Mouse (Mus musculus) ES-Bruce4 (cell line): ENCODE results near the gene Tex9. TPM values are rescaled to one million over a fixed set of nuclear protein-coding genes. Genes with fewer than 3 reads are reported as not detected.

ENCODE experiments used
- H3K27ac ChIP-seq: 2 replicates; pipeline ENCODE4 v1.5.1; 2012; ENCODE audit warnings: low read length, inconsistent platforms; ENCODE audit not compliant: insufficient read depth
- H3K27me3 ChIP-seq: 2 replicates; pipeline ENCODE4 v1.6.1; 2012; ENCODE audit warnings: mild to moderate bottlenecking, low read length, inconsistent platforms; ENCODE audit not compliant: control insufficient read depth, poor library complexity, insufficient read depth, severe bottlenecking
- H3K36me3 ChIP-seq: 2 replicates; pipeline ENCODE4 v1.6.1; 2012; ENCODE audit warnings: inconsistent platforms, mild to moderate bottlenecking, low read length, moderate library complexity; ENCODE audit not compliant: control insufficient read depth, poor library complexity, insufficient read depth, severe bottlenecking
- H3K4me1 ChIP-seq: one replicate; pipeline ENCODE4 v1.8.1; 2011; ENCODE audit warnings: low read length; ENCODE audit not compliant: control insufficient read depth, insufficient read depth
- H3K4me3 ChIP-seq: 2 replicates; pipeline ENCODE4 v1.5.1; 2011; ENCODE audit warnings: low read depth, mild to moderate bottlenecking, low read length
- H3K9ac ChIP-seq: 2 replicates; pipeline ENCODE4 v1.6.1; 2012; ENCODE audit warnings: low read depth, mild to moderate bottlenecking, inconsistent platforms; ENCODE audit not compliant: poor library complexity, severe bottlenecking
- H3K9me3 ChIP-seq: replicated peaks from 2 replicates; pipeline ENCODE4 v1.6.1; 2012; ENCODE audit warnings: mild to moderate bottlenecking, low read length, inconsistent platforms; ENCODE audit not compliant: control insufficient read depth, poor library complexity, insufficient read depth, severe bottlenecking
- CTCF ChIP-seq: IDR thresholded peaks from one replicate; pipeline ENCODE4 v1.8.1; 2011; ENCODE audit warnings: low read depth, low read length
- EP300 ChIP-seq: IDR thresholded peaks from 2 replicates; pipeline ENCODE4 v1.6.1; 2011; ENCODE audit warnings: low read depth, low read length; ENCODE audit not compliant: insufficient read depth
- POLR2A ChIP-seq: IDR thresholded peaks from one replicate; pipeline ENCODE4 v1.8.1; 2011; ENCODE audit warnings: low read length; ENCODE audit not compliant: insufficient read depth
- polyA plus RNA-seq: library from polyadenylated mRNA; stranded (reverse); fragments of >200 nt; gene quantifications from 2 replicates; pipeline ENCODE4 v1.2.4, GENCODE M21; 2011; ENCODE audit warnings: low read depth; ENCODE audit not compliant: missing spikeins, insufficient read depth, insufficient read length

The Tex9 gene
- polyA plus RNA-seq, 1 experiment = 43.3 TPM

- Histone ChIP-seq H3K4me1 (no peaks in the 10 kb centered on the region), H3K27ac (no peak overlapping the region), H3K27me3 (0 out of 2 replicates have a peak, but pooled peaks cover 2% of the 10 kb centered on the region), H3K9ac (no peak overlapping the region), H3K4me3 (no peak overlapping the region), H3K36me3 (no peaks in the 10 kb centered on the region; the same call in 1 of the 2 replicates), H3K9me3 (no peaks in the 10 kb centered on the region)
- TF ChIP-seq EP300 (no peak), CTCF (no peak), POLR2A (no peak)
These were observed 50.8 kb downstream of the Tex9 start for GRCm38 (mm10) chr9:72440948-72441926.

DNA sequence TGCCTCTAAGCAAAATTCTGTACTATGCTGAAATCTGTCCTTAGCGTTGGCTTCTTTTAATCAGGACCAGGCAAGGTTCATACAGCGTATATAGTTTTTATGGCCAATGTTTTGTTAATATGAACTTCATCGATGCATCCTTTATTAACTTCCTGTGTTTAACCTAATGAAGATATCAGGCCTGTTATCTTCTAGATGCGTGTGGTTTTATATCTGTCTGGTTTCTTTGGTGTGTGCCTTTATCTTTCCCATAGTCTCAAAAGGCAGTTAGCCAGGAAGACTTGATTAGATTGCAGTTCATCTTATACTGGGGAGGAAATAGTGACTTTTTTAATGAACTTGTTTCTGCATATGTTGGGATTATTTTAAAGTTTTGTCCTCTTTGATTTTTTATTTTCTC is 51.7 kb downstream of the Tex9 start:
- TF ChIP-seq POLR2A (no peak), EP300 (no peak), CTCF (no peak)
- Histone ChIP-seq H3K4me1 (no peaks in the 10 kb centered on the region), H3K4me3 (no peak overlapping the region), H3K27ac (no peak overlapping the region), H3K27me3 (0 out of 2 replicates have a peak, but pooled peaks cover 2% of the 10 kb centered on the region), H3K9me3 (no peaks in the 10 kb centered on the region), H3K36me3 (no peaks in the 10 kb centered on the region), H3K9ac (no peak overlapping the region)

DNA sequence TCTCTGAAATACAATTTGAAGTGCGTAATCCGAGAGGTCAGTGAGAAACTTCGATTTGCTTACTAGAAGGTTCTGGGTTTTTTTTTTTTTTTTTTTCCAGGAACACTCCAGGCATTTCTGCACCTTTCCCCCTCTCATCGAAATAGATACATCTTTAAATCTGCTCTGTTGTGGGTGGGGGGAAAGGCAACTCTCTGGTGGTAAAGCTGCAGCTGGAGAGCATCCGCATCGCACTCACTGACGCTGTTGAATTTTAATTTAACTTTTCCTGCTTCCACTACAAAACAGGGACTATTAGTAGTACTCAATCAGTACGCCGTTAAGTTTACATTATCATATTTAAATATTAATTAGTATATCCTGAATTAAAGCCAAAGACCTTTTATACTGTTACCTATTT is 53.3 kb downstream of the Tex9 start:
- no peaks in the 10 kb centered on the region for H3K36me3 ChIP-seq
- 0 out of 2 replicates have a peak, but pooled peaks cover 2% of the 10 kb centered on the region for H3K27me3 ChIP-seq
- no peaks in the 10 kb centered on the region for H3K9me3 ChIP-seq
- TF ChIP-seq POLR2A (no peak), CTCF (no peak), EP300 (no peak)
- H3K4me3 ChIP-seq = peak overlapping the region; percentile 78
- no peaks in the 10 kb centered on the region for H3K4me1 ChIP-seq
- no peak overlapping the region for H3K27ac ChIP-seq
- peak overlapping the region; percentile 61 for H3K9ac ChIP-seq

- no peaks in the 10 kb centered on the region for H3K36me3 ChIP-seq
- peak; percentile 2 for TF ChIP-seq CTCF
- no peak for TF ChIP-seq EP300
- no peak for TF ChIP-seq POLR2A
These were observed 54.0 kb downstream of the Tex9 start, which contains the start of gene Mns1 for GRCm38 (mm10) chr9:72437822-72438701. Gene Mns1 (plus strand): TSS chr9:72438011.

GRCm38 (mm10) chr9:72434876-72435275 is 57.1 kb downstream of the Tex9 start:
- Histone ChIP-seq H3K27ac (no peak overlapping the region), H3K4me1 (no peaks in the 10 kb centered on the region), H3K9ac (no peak overlapping the region), H3K4me3 (no peak overlapping the region), H3K36me3 (no peaks in the 10 kb centered on the region), H3K9me3 (no peaks in the 10 kb centered on the region), H3K27me3 (0 out of 2 replicates have a peak, but pooled peaks cover 2% of the 10 kb centered on the region)
- no peak for TF ChIP-seq CTCF
- TF ChIP-seq EP300 = no peak
- TF ChIP-seq POLR2A = no peak

More at GRCm38 (mm10) chr9:72437822-72438701, 54.0 kb downstream of the Tex9 start, which contains the start of gene Mns1:
- Histone ChIP-seq H3K9ac (peak within 1 kb of the TSS; percentile 61), H3K4me3 (peak within 1 kb of the TSS; percentile 78), H3K4me1 (no peaks in the 10 kb centered on the region), H3K27ac (no peak within 1 kb of the TSS), H3K9me3 (no peaks in the 10 kb centered on the region), H3K27me3 (0 out of 2 replicates have a peak, but pooled peaks cover 2% of the 10 kb centered on the region)
